Mouse (Mus musculus) embryonic fibroblast, embryonic 13.5 days (primary cell): Measurements from ENCODE around the gene Upp2.

Experiments
- CTCF ChIP-seq: IDR thresholded peaks from 2 replicates; pipeline ENCODE4 v1.5.1; 2011; ENCODE audit warnings: mild to moderate bottlenecking, control low read depth, low read length, moderate library complexity, borderline replicate concordance; ENCODE audit not compliant: insufficient read depth
- POLR2A ChIP-seq: IDR thresholded peaks from 2 replicates; pipeline ENCODE4 v1.6.1; 2011; ENCODE audit warnings: low read depth, mild to moderate bottlenecking, control low read depth, low read length, moderate library complexity

DNA sequence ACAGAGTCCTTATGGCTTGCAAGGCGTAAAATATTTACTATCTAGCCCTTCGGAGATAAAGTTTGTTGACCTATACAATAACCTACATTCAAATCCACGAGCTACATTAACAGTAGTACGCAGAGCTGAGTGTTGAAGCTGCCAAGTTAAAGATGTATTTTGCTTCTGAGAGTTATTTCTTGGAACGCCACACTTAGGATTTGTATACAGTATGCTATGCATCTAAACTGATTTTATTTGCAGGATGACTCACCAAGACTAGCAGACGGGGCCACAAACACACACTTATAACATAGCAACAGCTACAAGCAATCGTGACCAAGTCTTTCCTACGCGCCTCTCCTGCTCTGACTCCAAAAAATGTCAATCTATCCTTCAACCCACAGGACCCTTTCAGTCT lies 46.4 kb upstream of the Upp2 start:
- TF ChIP-seq POLR2A (no peak), CTCF (no peak)
